Mouse (Mus musculus) inflammation-experienced regulatory T-cells (primary cell): Measurements from ENCODE around the gene Tspan5. TPM values are rescaled to one million over a fixed set of nuclear protein-coding genes. Genes with fewer than 3 reads are reported as not detected.

Experiments used
- polyA plus RNA-seq, 2 experiments: library from polyadenylated mRNA; unstranded; fragments of 100-300 nt; shearing (Covaris generic); gene quantifications; one replicate each; pipeline ENCODE4 v1.2.1; 2017

Gene Tspan5
- polyA plus RNA-seq, result 10 to 100 TPM; 29.4 to 35.4 TPM

GRCm38 (mm10) chr3:138741649-138742565, at the start of gene Tspan5:
Tspan5 (plus strand) TSS chr3:138742195.

Other genes with a start within 250 kb of the Tspan5 start
- gene Eif4e, start 216.0 kb upstream of the Tspan5 start, polyA plus RNA-seq, result 100 to 1,000 TPM; 185 to 207 TPM